Mouse (Mus musculus) adrenal gland, postnatal 14 days (tissue): ENCODE measurements around the gene Nyap2. TPM values are rescaled to one million over a fixed set of nuclear protein-coding genes. Genes with fewer than 3 reads are reported as not detected.
"Not testable (repeated sequence)": the region's sequence is repeated elsewhere in the genome, so short reads cannot be mapped to it uniquely, and the experiment has no call there.

Source experiments
- DNase-seq: peaks from one replicate; pipeline ENCODE4 v3.0.0; 2021; ENCODE audit warnings: mixed read lengths
- total RNA-seq: library from RNA; stranded (reverse); gene quantifications from 2 replicates; pipeline ENCODE4 v1.2.3, GENCODE M21; 2021

Nyap2 gene
- total RNA-seq, 1 experiment from 2014 or later: 2.2 TPM

DNA sequence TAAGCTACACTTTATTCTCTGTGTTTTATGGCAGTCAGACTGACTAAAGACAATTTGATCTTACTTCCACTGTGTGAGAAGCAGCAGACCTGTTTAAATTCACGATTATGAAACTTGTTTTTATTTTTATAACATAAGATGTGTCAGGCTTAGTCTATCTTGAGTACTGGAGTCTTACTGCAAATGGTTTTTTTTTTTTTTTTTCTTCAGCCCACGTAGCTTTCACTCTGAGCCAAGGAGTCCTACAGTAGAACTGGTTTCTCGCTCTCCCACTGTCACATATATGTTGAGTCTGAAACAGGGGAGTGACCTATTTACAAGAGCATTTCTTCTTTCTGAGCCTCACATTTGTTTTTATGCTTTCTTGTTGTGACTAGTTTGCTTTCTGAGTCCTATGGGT lies 103.9 kb downstream of the Nyap2 start:
- DNase-seq: no peak

DNA sequence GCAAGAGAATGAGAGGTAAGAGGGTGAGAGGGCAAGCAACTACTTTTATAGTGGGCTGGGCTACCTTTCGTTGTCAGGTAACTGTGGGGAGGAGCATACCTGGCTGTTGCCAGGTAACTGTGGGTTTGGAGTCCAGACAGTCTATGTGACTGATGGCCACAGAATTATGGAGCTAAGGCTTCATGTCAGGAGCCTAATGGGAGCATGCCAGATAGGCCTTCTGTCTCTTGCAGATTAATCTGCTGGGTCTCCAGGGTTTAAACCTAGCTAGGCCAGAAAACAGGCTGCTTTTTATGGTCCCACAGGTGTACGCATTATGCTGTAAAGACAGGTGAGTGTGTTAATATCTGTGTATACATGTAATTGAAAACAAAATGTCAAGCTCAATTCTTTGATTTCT lies 132.8 kb downstream of the Nyap2 start:
- no peak for DNase-seq

DNA sequence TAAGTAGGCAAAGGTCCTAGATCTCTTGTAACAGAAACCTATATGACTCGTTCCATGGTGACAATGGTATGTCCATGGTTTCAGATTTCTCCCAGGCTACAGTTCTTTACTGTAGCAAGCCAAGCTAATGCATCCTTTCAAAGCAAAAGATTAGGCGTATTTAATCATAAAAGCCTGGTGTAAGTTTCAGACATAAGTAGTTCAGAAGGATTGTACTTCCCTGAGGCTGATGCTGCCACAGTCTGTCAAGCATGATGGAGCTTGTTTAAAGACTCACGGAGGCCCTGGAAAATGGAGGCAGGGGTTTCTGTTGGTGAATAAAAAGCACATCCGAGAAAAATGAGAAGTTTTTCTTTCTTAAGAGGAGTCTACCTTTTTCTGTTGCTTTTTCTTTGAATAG lies 134.7 kb downstream of the Nyap2 start:
- no peak for DNase-seq

DNA sequence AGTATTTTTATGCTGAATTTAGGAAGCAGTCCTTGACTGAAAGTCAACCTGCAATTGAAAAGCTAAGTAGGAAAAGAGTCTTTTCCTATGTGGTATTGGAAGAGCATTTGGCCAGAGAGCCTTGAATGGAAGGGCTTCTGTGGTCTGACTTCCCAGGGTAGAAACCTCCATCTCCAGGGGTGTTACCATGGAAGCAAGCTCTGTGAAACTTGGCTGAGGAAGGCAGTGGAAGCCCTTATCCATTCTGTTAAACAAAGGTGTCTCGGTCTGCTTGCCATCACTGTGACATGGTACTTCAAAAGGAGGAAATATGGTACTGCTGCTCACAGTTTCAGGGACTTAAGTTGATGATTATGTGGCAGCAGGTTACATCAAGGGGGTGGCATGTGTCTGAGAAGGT lies 143.0 kb downstream of the Nyap2 start:
- DNase-seq: no peak

DNA sequence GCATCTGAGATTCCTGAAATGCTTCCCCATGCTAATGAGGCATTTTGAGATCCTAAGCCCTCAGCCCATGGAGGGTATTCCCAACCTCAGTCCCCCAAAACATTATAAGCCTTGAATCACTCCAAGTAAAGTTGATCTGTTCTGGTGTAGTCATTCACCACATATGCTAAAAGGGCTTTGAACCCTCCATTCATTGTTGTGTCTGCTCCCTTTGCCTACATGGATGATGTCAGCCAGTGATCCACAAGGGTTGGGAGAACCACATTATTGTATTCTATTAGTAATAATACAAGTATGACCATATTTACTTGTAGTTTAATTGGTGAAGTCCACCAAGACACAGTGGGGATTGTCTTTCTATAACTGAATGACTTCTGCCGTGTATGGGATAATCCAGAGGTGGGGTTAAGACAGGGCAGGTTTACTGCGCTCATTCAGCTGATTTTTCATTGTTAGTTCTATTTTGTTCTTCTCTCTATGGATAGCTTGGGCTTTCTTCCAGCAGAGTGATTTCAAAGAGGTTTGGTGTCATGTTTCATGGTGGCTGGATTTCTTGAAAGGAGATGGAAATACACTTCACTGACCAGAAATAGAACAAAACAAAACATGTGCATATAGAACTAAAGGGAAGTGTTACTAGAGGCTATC lies 155.1 kb downstream of the Nyap2 start:
- no peak for DNase-seq

DNA sequence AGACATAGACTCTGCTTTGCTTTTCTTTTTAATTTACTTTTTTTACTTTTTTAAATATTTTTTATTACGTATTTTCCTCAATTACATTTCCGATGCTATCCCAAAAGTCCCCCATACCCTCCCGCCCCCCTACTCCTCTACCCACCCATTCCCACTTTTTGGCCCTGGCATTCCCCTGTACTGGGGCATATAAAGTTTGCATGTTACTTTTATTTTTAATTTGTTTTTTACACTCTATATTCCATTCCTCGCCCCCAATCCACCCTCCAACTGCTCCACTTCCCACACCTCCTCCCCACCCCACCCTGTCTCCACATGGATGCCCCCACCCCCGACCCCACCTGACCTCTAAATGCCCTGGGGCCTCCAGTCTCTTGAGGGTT lies 155.6 kb downstream of the Nyap2 start:
- not testable (repeated sequence) for DNase-seq

DNA sequence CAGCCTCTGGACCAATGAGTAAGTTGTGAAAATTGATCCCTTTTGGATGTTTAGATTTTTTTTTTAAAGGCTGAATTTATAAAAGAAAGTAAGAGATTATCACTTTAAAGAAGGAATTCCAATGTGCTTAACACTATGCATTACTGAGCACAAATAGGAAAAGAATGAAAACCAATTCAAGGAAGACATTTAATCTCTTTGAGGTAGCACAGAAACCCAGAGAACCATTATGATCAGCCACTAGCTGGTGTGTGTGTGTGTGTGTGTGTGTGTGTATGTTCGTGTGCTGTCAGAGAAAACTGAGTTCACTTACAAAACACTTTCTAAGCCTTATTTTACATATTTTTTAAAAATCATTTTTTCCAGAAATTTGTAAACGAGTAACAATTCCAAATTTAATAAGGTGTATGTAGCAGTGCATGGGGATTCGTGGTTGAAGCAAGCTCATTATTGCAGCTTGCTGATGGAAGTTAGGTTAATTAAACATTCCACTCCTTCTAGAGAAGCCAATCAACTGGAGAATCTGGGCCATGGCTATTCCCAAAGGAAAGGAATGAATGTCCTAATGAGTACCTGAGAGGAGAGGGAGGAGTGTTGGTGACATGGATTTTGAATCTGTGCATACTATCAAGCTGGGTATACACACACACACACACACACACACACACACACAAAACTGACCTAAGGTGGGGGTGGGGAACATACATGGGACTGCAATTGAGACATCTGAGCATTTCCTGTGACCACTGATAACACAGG lies 171.9 kb downstream of the Nyap2 start:
- DNase-seq: no peak

DNA sequence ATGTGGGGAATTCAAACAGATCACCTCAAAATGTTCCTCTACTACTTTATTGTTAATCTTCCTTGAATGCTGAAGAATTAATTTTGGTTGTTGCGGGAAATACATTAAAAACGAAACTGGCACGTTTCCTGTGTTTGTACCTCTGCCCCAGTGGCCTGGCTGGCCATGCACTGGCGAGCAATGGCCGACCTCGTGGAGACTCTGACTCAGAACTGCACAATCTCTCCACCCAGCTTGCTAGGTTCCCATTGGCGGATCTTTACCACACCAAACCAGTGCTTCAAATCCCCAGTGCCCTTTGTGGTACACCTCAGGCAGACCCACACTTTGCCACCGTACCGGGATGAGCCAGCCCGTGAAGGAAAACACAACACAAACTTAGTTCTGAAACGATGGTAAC lies 173.3 kb downstream of the Nyap2 start:
- DNase-seq: no peak

DNA sequence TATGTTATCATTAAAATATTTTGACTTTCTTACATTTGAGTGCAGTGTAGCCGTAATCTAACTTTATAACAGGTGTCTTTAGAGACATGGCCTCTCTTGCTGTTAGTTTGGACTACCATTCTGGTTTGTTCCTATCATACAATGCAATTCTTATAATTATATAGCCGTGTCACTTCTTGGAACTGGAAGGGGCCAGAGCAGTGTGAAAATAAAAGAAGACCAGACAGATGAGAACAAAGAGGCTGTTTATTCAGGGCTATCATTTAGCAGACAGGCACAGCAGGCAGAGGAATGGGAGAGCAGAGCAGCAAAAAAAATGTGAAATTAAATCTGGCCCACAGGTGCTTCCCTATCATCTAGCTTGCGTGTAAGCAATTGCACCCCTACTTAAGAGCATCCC lies 189.7 kb downstream of the Nyap2 start:
- DNase-seq: no peak

DNA sequence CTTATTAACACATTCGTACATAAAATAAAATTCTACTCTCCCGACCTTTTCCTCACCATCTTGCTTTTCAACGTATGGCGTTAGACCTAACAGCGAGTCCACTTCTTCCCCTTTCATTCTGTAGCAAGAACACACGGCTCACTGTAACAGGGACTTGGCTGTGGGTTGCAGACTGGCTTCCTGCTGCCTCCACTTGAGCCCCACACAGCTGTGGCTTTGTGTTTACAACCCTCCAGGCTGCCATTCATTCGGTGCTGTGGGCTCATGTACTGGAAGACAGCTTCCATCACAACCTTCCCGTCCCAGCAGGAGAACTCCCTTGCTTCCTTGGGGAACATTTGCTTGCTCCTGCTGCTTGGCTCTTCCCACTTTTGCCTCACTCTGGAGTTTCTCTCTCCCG lies 204.2 kb downstream of the Nyap2 start:
- DNase-seq: peak; percentile 3

DNA sequence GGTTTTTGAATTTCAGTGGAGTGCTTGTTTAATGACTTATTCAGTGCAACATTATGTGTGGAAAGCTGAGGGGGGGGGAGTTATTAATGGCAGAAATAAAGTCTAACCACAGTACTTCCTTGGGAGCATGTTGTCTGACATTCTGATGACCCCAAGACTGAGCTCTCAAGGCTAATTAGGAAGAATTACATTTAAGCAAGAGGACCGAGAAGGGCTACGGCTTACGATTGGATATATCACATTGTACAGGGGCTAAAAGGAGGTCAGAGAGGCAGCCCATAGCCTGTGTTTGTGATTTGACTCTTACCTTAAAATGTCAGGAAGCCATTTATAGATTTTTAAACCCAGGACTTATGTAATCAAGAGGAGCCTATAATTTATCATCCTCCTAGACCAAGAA lies 208.9 kb downstream of the Nyap2 start:
- no peak for DNase-seq

DNA sequence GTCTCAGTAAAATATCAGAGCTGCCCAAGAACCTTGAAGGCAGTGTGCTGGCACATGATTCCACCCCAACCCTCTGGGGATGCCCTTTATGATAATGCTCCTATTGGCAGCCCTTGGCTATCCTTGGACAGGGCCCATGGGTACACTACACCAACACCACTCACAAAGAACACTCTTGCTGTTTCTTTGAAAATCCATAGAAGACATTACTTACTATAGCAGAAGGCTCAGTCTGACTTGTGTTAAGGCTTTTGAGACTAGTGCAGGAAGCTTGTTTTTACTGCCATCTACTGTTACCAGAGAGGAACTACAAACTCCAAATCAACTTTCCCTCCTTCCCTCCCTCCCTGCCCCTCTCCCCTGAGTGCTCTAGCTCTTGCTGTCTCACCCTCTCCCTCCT lies 210.3 kb downstream of the Nyap2 start:
- DNase-seq: peak; percentile 6

DNA sequence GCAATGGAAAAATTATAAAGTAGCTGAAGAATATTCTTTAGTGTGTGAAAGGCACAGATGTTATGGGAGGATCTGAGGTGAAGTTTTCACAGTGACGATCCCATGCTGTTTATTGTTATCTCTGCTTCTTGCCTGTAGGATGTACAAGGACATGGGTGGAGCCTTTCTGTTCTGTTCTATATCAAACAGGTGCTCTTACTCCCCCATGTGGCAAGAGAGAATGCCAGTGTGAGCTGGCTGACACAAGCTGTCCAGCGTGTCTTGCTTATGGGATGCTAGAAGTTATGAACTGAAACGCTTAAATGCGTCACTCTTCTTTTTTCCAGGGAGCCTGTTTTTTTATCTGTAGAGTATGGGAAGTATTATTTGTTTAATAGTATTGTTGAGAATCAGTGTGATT lies 224.0 kb downstream of the Nyap2 start:
- no peak for DNase-seq

DNA sequence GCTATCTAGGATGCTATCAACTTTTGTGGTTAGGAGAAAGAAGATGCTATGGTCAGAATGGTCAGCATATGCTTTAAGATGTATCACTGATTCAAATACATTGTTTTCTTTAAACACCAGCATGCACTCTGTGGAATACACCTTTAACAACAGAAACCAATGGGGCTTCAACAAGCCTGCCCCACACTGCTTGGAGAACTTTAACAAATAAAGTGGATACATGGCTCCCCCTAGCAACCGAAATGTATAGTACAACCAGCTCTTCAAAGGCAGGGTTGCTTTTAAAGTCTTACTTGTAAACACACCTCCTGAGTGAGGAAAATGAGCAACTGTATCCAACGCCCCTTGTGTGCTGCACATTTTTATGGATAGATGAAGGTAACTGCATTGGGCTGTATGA lies 224.9 kb downstream of the Nyap2 start:
- peak; percentile 15 for DNase-seq

DNA sequence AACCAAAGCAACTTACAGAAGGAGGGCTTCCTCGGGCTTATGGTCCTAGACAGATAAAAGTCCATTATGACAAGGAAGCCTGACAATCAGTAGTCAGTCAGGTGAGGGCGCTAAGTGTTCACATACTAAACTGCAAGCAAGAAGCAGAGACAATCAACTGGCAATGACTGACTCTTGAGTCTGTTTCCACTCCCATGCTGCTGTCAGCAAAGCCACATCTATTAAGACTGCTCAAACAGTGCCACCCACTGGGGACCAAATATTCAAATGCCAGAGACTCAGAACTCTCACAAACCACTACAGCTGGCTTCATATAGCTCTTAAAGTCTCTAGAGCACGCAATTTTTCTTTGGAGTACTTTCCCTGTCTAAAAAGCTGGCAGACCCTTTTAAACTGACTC lies 226.6 kb downstream of the Nyap2 start:
- DNase-seq: no peak

DNA sequence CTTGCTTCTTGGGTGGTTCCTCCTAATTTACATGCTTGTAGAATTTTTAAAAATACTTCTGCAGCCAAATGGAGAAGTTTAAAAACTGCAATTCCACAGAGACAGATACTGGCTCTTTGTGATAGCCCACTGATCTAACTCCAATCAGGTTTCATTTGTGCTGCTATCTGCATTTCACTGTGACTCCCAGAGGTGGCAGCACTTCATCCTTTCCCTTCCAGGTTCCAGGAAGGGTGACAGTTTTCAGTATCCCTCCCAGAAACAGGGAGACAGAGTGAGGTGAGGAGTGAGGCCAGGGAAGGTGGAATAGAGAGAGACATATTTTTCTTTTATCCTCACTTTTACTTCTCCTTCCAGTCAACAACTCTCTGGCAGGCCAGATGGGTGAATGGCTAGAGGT lies 230.7 kb downstream of the Nyap2 start:
- no peak for DNase-seq

DNA sequence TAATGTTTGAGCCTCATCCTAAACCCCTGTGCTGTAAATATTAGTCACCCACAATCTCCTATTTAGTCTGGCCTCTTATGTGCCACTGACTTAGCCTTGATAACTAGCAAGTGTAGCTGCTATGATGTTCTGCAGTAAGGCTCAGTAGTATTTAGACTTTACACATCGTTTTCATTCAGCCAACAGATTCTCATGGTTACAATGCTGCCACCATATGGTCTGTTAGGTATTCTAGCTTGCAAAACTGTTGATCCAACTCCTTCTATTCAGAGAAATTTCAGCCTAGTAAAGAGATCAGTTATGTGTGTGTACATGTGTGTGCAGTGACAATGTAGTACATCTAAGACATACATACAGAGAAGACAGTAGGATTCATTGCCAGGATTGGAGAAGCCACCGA lies 231.2 kb downstream of the Nyap2 start:
- DNase-seq: no peak

DNA sequence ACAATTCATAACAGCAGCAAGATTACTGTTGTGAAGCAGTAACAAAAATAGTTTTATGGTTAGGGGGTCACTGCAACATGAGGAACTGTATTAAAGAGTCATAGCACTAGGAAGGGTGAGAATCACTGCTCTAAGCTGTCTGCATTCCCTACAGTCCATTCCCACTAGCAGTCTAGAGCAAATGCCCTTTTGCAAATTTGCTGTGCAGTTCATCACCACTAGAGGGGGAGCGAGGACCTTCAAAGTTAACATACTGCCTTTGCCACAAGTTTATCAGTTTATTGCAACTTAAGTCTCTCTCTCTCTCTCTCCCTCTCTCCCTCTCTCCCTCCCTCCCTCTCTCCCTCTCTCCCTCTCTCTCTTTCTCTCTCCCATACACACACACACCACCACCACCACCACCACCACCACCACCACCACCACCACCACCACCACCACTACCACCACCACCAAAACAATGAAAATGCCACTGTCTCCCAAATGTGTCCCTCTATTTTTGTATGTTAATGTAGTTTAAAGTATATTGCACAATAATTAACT lies 233.4 kb downstream of the Nyap2 start:
- peak; percentile 62 for DNase-seq

DNA sequence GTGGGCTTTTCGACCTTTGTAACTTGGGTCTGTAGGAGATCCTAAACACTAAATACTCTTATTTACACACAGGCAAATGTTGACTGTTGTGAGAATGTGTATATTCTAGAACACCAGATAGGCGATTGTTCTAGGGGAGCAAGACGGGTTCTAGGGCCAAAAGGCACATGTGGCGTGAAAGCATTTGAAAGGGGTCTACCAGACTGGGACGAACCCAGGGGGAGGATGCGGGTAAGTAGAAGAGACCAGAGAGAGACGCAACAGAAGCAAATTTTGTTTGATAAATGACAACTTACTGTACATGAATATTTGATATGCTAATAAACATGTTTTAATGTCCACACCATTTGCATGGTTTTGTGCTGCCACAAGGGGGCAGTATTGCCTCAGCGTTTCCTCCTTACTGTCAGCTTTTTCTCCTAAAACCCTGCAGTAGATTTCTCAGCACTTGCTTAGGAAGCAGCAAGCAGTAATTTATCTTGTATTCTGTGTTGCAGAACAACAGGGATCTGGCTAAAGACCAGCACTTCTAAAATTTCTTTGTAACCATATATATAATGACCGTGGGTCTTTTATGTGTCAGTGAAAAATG lies 239.7 kb downstream of the Nyap2 start:
- DNase-seq: peak; percentile 81

DNA sequence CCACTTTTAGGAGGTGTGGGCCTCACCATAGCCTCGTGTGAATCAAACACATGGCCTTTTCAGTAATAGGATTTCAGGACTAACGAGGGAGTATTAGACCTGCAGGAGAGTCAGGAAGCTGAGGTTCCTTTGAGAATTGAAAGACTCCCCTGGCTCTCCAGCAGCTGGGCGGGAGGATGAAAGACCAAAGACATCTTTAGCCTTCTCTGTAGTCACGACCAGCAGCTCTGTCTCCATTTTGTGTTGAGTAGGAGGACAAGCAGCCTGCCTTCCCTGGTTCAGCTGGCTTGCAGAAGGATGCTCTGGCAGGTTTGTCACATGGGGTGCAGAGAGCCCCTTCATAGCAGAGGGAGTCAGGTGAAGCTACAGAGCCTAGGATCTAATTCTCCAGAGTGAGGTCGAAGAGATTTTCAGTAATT lies 240.3 kb downstream of the Nyap2 start:
- no peak for DNase-seq

DNA sequence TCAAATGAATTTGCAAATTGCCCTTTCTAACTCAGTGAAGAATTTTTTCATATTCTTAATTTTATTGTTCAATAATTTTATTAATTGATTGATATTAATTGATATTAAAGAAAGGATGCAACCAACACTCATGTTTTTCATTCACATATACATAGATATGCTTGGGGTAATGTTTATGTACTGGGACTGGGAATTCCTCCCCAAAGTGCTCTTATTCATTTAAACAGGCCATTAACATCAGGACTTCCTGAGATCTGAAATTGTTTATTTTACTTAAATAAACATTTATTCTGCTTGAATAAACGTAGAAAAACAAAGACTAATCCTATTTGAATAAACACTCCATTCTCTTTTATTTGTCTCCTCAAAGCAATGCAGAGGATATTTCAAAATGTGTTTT lies 311.0 kb downstream of the Nyap2 start:
- DNase-seq: no peak
